Mouse (Mus musculus) heart, embryonic 10.5 days (tissue): ENCODE data around the gene Atg9a. TPM values are rescaled to one million over a fixed set of nuclear protein-coding genes. Genes with fewer than 3 reads are reported as not detected.

Source experiments
- DNase-seq: peaks from one replicate; pipeline ENCODE4 v3.0.0-alpha.2; 2017; ENCODE audit warnings: low spot score
- H3K27ac ChIP-seq: fragments of 300-500 bp; sonication (generic); 2 replicates; pipeline ENCODE4 v1.5.1; 2016; ENCODE audit warnings: mild to moderate bottlenecking
- H3K27me3 ChIP-seq: fragments of 300-500 bp; sonication (generic); 2 replicates; pipeline ENCODE4 v1.6.1; 2016; ENCODE audit warnings: mild to moderate bottlenecking; ENCODE audit not compliant: poor library complexity, insufficient read depth, severe bottlenecking
- H3K36me3 ChIP-seq: fragments of 300-500 bp; sonication (generic); 2 replicates; pipeline ENCODE4 v1.6.1; 2016; ENCODE audit warnings: mild to moderate bottlenecking, moderate library complexity
- H3K4me1 ChIP-seq: fragments of 300-500 bp; sonication (generic); 2 replicates; pipeline ENCODE4 v1.6.1; 2016; ENCODE audit warnings: mild to moderate bottlenecking
- H3K4me3 ChIP-seq: fragments of 300-500 bp; sonication (generic); 2 replicates; pipeline ENCODE4 v1.5.1; 2016; ENCODE audit warnings: mild to moderate bottlenecking, moderate library complexity
- H3K9me3 ChIP-seq: fragments of 300-500 bp; sonication (generic); 2 replicates; pipeline ENCODE4 v1.6.1; 2016; ENCODE audit warnings: mild to moderate bottlenecking, moderate library complexity
- WGBS: fragments of 180-500 bp; shearing (Covaris S2); methylation state at CpG from one replicate; pipeline ENCODE4 v1.1.7; 2016; 5-methylcytosine and 5-hydroxymethylcytosine counted together
- polyA plus RNA-seq: library from polyadenylated mRNA; unstranded; fragments of >200 nt; fragmentation: Nextera tagmentation; extraction: Ambion mirVana; gene quantifications from 2 replicates; pipeline ENCODE4 v1.2.1, GENCODE M21; 2016

Atg9a gene
- polyA plus RNA-seq, 1 experiment from 2014 or later, result 27.5 TPM

DNA sequence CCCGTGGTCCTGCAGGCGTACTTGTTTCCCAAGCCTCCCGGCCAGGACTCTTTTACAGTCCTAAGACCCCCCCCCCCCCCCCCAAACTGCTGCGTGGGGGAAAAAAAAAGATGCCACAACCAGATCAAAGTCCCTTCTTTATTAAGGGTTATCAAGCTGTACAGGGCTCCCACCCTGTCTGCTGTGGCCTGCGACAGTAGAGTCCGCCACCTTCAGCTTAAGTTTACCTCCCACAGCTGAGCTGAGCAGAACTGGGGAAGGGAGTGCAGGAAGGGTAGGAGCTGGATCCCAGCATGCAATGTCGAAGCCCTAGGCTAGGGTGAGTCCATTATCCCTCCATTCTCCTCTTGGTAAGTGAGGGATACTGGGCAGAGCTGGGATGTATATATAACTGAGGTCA lies 11.3 kb downstream of the Atg9a start:
- WGBS, result 34% methylated on average over 7 of the region's 7 CpGs
- peak overlapping the region; percentile 80 for H3K4me3 ChIP-seq
- H3K36me3 ChIP-seq, result peaks cover 68% of the 10 kb centered on the region
- H3K9me3 ChIP-seq, result no peaks in the 10 kb centered on the region
- H3K27me3 ChIP-seq, result no peaks in the 10 kb centered on the region
- peaks cover 14% of the 10 kb centered on the region for H3K4me1 ChIP-seq
- peak overlapping the region; percentile 77 for H3K27ac ChIP-seq
- DNase-seq, result no peak

DNA sequence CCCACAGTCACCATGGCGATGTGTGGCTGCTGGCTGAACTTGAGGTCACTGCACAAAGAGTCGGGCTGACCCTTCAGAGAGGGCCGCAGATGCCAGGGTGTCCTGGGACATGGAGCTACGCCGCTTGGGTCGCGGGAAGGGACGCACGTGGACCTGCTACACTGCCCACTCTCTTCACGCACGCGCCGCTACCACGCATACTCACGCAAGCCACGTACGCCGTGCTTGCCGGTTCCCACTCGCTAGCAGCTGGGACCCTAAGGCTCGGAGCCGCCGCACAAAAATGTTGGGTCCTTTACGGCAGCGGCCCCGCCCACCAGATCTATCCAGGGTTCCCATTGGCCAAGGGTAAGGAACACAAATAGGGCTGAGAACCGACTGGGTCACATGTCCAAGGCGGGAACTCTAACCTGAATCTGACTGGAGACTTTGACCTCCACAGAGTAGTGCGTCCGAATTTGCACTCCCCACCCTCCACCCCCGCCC lies 11.8 kb downstream of the Atg9a start, which contains the start of gene Abcb6:
Gene Abcb6, minus strand, starts transcription at position 288 of the 486 bp plus-strand sequence.
- H3K4me1 ChIP-seq, result peaks cover 14% of the 10 kb centered on the region
- DNase-seq, result peak; percentile 98
- under 1% methylated on average over 31 of the region's 31 CpGs for WGBS
- peak within 1 kb of the TSS; percentile 77 for H3K27ac ChIP-seq
- H3K9me3 ChIP-seq, result no peaks in the 10 kb centered on the region
- H3K27me3 ChIP-seq, result no peaks in the 10 kb centered on the region
- H3K36me3 ChIP-seq, result peaks cover 68% of the 10 kb centered on the region
- H3K4me3 ChIP-seq, result peak within 1 kb of the TSS; percentile 80

DNA sequence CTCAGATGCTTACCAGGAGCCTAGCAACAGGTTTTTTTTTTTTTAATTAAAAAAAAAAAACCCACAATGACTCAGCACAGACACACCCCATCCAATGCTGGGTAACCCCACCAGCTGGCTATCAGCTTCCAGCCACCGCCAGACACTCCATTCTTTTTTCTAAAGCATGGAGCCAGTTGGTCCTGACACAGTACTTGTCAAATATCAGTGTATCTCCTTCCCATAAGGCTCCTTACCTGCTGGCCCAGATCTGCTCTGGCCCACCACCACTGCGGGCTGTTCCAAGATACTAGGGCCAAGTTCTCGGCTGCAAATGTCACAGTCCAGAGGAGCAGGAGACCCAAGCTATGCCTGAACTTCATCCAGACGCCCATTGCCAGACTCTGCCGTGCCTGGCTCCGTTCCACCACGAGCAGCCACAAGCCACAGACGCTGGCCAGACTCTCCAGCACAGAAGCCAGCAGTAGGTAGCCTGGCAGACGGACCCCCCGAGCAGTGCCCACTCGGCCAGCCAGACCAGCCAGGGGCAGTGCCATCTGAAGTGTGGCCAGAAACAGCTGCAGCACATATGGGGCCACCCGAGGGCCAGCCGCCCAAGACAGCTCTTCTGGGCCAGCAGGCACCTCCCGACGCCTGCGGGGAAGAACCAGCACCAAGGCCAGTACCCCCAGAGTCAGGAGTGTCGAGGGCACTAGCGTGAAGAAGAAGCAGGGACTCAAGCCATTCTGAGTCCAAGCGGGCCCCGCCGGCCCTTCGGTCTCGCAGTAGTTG lies 12.5 kb downstream of the Atg9a start:
- Histone ChIP-seq H3K27me3 (no peaks in the 10 kb centered on the region), H3K9me3 (no peaks in the 10 kb centered on the region), H3K4me1 (peaks cover 14% of the 10 kb centered on the region), H3K27ac (peak overlapping the region; percentile 77), H3K4me3 (peak overlapping the region; percentile 80), H3K36me3 (peaks cover 66% of the 10 kb centered on the region)
- WGBS, result 8% methylated on average over 23 of the region's 23 CpGs
- DNase-seq, result peak; percentile 81

DNA sequence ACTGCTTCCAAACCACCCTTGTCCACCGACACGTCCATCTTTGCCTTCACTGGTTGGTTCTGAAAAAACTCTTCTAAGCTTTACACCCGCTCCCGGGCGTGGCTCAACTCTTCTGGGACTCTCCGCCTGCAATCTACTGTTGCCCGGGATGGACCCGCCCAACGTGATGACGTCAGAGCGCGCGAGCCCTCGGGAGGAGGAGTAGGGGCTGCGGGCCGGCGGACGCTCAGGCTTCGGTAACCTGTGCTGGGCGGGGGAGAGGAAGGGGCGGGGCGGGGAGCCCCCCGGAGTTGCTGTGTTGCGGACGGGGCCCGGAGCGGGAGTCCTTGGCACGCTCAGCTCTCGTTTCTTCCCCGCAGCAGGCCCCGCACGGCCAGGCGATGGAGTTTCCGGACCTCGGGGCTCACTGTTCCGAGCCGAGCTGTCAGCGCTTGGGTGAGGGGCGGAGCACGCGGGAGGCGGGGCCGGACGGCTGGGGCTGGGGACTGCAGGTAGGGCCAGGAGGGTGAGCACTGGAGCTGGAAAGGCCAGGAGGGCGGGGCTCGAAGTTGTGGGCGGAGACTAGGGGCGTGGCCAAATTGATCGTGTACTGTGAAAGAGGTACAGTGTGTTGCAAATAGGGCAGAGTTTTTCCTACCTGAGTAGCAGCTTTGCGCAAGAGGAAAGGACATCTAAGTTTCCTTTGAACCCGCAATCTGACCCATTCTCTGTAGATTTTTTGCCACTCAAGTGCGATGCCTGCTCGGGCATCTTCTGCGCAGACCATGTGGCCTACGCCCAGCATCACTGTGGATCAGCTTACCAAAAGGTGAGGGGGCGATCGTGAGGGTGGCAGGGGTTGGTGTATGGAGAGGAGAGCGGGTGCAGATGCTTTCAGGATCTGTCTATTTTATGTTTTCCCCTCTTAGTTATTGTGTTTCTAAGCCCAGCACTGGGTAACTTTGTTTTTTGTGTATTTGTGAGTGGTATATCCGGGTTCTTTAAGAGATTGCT lies 23.2 kb downstream of the Atg9a start, which contains the start of gene Zfand2b:
Gene Zfand2b, plus strand, starts transcription at position 175 of the 993 bp plus-strand sequence.
- H3K27me3 ChIP-seq, result no peaks in the 10 kb centered on the region
- H3K4me1 ChIP-seq, result peaks cover 16% of the 10 kb centered on the region
- peak; percentile 99 for DNase-seq
- 1% methylated on average over 56 of the region's 59 CpGs for WGBS
- peak within 1 kb of the TSS; percentile 94 for H3K27ac ChIP-seq
- no peaks in the 10 kb centered on the region for H3K9me3 ChIP-seq
- peaks cover 40% of the 10 kb centered on the region for H3K36me3 ChIP-seq
- peak within 1 kb of the TSS; percentile 89 for H3K4me3 ChIP-seq

DNA sequence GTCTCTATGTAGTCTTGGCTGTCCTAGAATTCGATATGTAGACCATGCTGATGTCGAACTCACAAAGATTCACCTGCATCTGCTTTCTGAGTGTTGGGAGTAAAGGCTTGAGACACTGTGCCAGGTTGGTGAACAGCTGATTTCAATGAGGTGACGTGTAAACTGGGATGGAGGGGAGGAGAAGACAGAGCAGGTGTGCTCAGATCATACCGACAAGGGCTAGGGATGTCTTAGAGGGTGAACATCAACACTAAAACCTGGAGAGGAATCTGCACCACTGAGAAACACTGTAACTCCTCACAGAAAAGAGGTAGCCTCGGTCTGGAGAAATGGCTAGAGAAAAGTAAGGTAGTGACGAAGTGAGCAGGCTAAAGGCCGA lies 23.9 kb downstream of the Atg9a start:
- H3K36me3 ChIP-seq, result peaks cover 33% of the 10 kb centered on the region
- no peaks in the 10 kb centered on the region for H3K9me3 ChIP-seq
- H3K27me3 ChIP-seq, result no peaks in the 10 kb centered on the region
- peak overlapping the region; percentile 89 for H3K4me3 ChIP-seq
- 8% methylated on average over 7 of the region's 7 CpGs for WGBS
- no peak for DNase-seq
- H3K4me1 ChIP-seq, result peaks cover 16% of the 10 kb centered on the region
- H3K27ac ChIP-seq, result peak overlapping the region; percentile 94

DNA sequence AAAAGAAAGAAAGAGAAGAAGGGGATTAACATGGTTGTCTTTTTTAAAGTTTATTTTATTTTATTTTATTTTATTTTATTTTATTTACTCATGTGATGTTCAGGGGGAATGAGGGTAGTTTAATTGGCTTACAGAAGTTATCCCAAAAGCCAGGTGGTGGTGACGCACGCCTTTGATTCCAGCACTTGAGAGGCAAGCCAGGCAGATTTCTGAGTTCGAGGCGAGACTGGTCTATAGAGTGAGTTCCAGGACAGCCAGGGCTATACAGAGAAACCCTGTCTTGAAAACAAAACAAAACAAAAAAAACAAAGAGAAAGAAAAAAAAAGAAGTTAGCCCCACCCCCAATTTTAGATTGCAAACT lies 31.8 kb downstream of the Atg9a start:
- WGBS, result 57% methylated on average over 4 of the region's 4 CpGs
- Histone ChIP-seq H3K27ac (no peak overlapping the region), H3K36me3 (no peaks in the 10 kb centered on the region)

DNA sequence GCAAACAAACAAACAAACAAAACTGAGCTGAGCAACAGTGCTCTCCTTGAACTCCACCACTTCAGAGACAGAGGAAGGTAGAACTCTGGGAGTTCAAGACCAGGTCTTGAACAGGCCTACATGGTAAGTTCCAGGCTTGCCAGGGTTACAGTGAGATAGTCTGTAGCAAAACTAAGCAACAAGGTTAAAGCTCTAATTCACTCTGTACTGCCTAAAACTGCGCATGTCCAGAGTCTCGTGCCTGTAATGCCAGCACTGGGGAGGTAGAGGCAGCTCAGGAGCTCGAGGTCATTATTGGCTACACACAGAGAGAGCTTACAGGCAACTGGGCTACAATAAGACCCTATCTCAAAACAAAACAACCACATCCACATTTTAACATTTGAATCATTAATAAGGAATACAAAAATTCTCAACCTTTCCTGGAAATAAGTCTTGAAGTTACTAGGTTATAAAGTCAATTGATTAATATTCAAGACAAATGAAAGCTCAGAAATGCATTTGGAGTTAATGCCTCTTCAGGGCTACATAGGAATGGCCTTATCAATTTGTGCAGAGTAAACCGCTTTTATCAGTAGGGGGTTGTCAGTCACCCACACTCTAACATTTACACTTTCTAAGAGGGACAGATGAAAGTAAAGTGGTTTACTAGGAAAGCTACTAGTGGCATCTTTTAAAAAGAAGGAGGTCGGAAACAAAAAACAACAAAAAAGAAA lies 32.3 kb downstream of the Atg9a start:
- H3K4me3 ChIP-seq, result no peak overlapping the region
- no peaks in the 10 kb centered on the region for H3K4me1 ChIP-seq
- H3K9me3 ChIP-seq, result no peaks in the 10 kb centered on the region
- DNase-seq, result no peak
- H3K27me3 ChIP-seq, result no peaks in the 10 kb centered on the region
- 47% methylated on average over 5 of the region's 5 CpGs for WGBS
- no peaks in the 10 kb centered on the region for H3K36me3 ChIP-seq
- H3K27ac ChIP-seq, result no peak overlapping the region

More for the DNA sequence above, 31.8 kb downstream of the Atg9a start:
- DNase-seq, result no peak
- Histone ChIP-seq H3K4me3 (no peak overlapping the region), H3K27me3 (no peaks in the 10 kb centered on the region), H3K4me1 (no peaks in the 10 kb centered on the region), H3K9me3 (no peaks in the 10 kb centered on the region)

DNA sequence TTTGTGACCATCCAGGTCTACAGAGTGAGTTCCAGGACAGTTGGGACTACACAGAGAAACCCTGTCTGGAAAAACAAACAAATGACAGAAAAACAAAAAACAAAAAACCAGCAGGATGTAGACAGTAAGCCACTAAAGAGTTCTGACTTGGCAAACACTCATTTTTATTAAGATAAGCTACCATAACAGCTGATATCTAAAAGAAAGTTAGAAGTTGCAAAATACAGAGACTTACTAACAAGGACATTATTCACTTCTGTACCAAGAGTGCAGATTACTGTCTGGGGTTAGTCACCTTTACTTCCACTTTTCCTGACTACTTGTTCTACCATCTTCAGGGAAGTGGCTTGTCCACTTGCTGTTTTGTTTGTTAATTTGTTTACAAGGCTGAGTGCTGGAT lies 33.0 kb downstream of the Atg9a start:
- H3K9me3 ChIP-seq, result no peaks in the 10 kb centered on the region
- no peaks in the 10 kb centered on the region for H3K27me3 ChIP-seq
- no peak for DNase-seq
- no peak overlapping the region for H3K27ac ChIP-seq
- H3K4me3 ChIP-seq, result no peak overlapping the region
- no peaks in the 10 kb centered on the region for H3K4me1 ChIP-seq
- H3K36me3 ChIP-seq, result no peaks in the 10 kb centered on the region

DNA sequence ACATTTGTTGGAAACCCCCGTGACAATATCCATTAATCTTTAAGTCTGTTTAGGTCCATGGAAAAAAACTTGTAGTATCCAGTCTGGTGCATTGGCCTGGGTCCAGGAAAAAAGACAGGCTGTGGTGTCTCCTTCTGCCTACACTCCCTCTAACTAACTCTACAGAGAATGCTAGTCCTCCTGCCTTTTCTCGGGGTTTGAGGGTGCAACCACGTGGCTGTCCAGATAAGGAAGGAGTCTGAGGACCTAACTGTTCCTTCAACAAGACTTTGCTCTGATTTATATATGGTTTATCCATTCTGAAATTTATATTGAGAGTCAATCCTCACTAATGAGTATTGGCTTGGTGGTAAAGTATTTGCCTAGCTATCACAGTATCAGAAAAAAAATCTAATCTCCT lies 36.2 kb downstream of the Atg9a start:
- Histone ChIP-seq H3K27ac (no peak overlapping the region), H3K9me3 (no peaks in the 10 kb centered on the region), H3K4me1 (no peaks in the 10 kb centered on the region), H3K27me3 (no peaks in the 10 kb centered on the region), H3K4me3 (no peak overlapping the region), H3K36me3 (no peaks in the 10 kb centered on the region)
- 56% methylated on average over 3 of the region's 3 CpGs for WGBS
- DNase-seq, result no peak

DNA sequence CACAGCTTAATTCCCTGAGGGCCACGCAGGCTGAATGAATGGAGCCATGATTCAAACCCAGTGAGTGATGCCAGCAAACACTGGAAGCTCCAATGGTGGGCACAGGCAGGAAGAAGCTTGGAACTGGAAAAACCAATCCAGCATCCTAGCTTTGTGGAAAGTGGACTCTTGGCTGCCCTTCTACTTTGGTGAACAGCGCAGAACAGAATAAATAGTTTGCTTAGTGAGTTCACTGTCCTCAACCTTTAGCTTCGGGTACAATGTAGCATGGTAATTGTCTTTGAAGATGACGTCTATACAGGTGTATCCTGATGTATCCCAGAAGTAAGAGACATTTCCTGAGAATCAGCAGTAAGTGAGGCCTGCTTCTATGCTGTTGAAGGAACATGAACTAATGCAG lies 43.3 kb downstream of the Atg9a start:
- Histone ChIP-seq H3K27me3 (no peaks in the 10 kb centered on the region), H3K9me3 (no peaks in the 10 kb centered on the region), H3K4me3 (no peak overlapping the region), H3K27ac (no peak overlapping the region), H3K4me1 (0 out of 2 replicates have a peak, but pooled peaks cover 6% of the 10 kb centered on the region), H3K36me3 (peaks cover 50% of the 10 kb centered on the region)
- WGBS, result 86% methylated on average over 4 of the region's 4 CpGs
- DNase-seq, result no peak

DNA sequence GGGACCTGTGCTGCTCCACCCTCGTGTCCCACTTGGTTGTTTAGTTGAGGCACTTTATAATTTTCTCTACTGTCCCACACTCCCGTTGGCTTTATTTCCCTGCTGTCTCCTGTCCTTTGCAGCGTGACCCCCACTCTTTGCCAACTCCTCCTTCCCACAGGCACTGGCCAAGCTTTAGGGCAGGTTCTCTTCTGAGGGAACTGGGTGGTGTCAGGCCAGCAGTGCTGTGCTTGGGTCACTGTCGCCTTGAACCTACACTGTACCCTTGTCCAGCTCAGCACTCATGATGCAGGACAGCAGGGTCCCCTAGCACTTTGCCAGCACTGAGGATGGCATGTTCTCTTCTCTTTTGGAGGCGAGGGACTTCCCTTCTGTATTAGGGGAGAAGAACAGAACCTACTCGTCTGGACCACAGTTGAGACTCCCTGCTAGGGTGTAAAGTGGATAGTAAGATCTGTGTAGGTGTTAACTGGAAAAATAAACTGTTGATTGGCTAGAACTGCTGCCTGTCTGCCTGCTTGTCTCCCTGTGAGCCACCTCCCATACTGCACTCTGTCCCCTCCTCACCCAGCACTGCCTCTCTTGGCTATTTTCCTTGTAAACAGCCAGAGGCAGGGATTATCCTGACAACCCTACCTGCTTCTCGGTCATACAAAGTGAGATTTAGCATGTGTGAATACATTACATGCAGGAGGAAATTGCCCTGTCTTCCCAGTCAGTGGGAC lies 44.4 kb downstream of the Atg9a start:
- no peaks in the 10 kb centered on the region for H3K27me3 ChIP-seq
- no peak for DNase-seq
- no peak overlapping the region for H3K4me3 ChIP-seq
- WGBS, result 59% methylated on average over 7 of the region's 7 CpGs
- no peak overlapping the region for H3K27ac ChIP-seq
- 0 out of 2 replicates have a peak, but pooled peaks cover 8% of the 10 kb centered on the region for H3K4me1 ChIP-seq
- H3K36me3 ChIP-seq, result peaks cover 50% of the 10 kb centered on the region
- H3K9me3 ChIP-seq, result no peaks in the 10 kb centered on the region

DNA sequence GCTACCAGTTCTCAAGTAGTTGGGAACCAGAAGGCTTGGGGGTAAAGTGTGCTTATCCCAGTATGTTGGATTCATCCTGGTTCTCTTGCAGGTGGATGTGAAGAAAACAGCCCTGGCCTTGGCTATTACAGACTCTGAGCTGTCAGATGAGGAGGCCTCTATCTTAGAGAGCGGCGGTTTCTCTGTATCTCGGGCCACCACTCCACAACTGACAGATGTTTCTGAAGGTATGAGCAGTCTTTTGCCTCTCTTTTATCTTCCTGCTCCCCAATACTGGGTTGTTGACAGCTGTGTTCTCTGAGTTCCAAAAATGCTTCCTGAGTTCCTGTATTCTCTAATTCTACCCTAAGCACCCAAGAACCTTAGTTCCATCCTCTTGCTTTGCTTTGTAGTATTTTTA lies 46.4 kb downstream of the Atg9a start:
- no peaks in the 10 kb centered on the region for H3K9me3 ChIP-seq
- H3K27me3 ChIP-seq, result no peaks in the 10 kb centered on the region
- peaks cover 50% of the 10 kb centered on the region for H3K36me3 ChIP-seq
- DNase-seq, result no peak
- WGBS, result 84% methylated on average over 3 of the region's 3 CpGs
- no peak overlapping the region for H3K27ac ChIP-seq
- peaks cover 21% of the 10 kb centered on the region for H3K4me1 ChIP-seq
- no peak overlapping the region for H3K4me3 ChIP-seq
